Mouse (Mus musculus): ENCODE results near the gene Fam168a. TPM values are rescaled to one million over a fixed set of nuclear protein-coding genes. Genes with fewer than 3 reads are reported as not detected.
A peak's percentile ranks its signal among the peaks of the same experiment; 100 is the strongest.

The Fam168a gene
- 10 to 100 TPM; 35.2 to 39.8 TPM for total RNA-seq (2021)
- long read RNA-seq, experiment 1, partial matches to known transcripts: 1 of 14 reads
- long read RNA-seq, experiment 1, other reads (novel, unspliced or antisense): 13 of 14 reads
- long read RNA-seq, experiment 2, partial matches to known transcripts: 1 of 5 reads
- long read RNA-seq, experiment 2, other reads (novel, unspliced or antisense): 4 of 5 reads

GRCm38 (mm10) chr7:100706143-100706841 is at the start of gene Fam168a:
Gene Fam168a, plus strand, starts transcription at chr7:100706635.
- peak; percentile 95 to 98 for DNase-seq

GRCm38 (mm10) chr7:100656739-100657138 is 49.7 kb upstream of the Fam168a start:
- DNase-seq: no peak

- no peak for DNase-seq
These were observed 48.3 kb upstream of the Fam168a start for GRCm38 (mm10) chr7:100658093-100658578.

- DNase-seq: no peak
These were observed 45.2 kb upstream of the Fam168a start for GRCm38 (mm10) chr7:100661264-100661663.

- DNase-seq: no peak
These were observed 44.2 kb upstream of the Fam168a start, which contains the start of gene Plekhb1 for GRCm38 (mm10) chr7:100662231-100662630. Gene Plekhb1, minus strand, starts transcription at chr7:100662414.

GRCm38 (mm10) chr7:100663190-100663589 is 43.2 kb upstream of the Fam168a start:
- DNase-seq: peak; percentile 93 to 96

- no peak for DNase-seq
These were observed 42.6 kb upstream of the Fam168a start for GRCm38 (mm10) chr7:100663729-100664304.

- no peak for DNase-seq
These were observed 35.8 kb upstream of the Fam168a start for GRCm38 (mm10) chr7:100670646-100671045.

- no peak for DNase-seq
These were observed 33.0 kb upstream of the Fam168a start for GRCm38 (mm10) chr7:100673452-100673851.

- peak; percentile 21 to 42 for DNase-seq
These were observed 31.5 kb upstream of the Fam168a start for GRCm38 (mm10) chr7:100674941-100675340.

- DNase-seq: no peak
These were observed 28.4 kb upstream of the Fam168a start for GRCm38 (mm10) chr7:100678052-100678451.

GRCm38 (mm10) chr7:100678948-100679880 is 27.2 kb upstream of the Fam168a start:
- no peak for DNase-seq

- DNase-seq: no peak
These were observed 25.3 kb upstream of the Fam168a start for GRCm38 (mm10) chr7:100681132-100681531.

GRCm38 (mm10) chr7:100683241-100683640 is 23.2 kb upstream of the Fam168a start:
- DNase-seq: no peak

- no peak for DNase-seq
These were observed 22.4 kb upstream of the Fam168a start for GRCm38 (mm10) chr7:100684081-100684480.

GRCm38 (mm10) chr7:100684538-100684937 is 21.9 kb upstream of the Fam168a start:
- DNase-seq: peak; percentile 43 to 68

GRCm38 (mm10) chr7:100685061-100686030 is 21.1 kb upstream of the Fam168a start:
- peak; percentile 73 to 85 for DNase-seq

GRCm38 (mm10) chr7:100688471-100688870 is 18.0 kb upstream of the Fam168a start:
- DNase-seq: peak in 1 of 2 experiments; percentile 9

- DNase-seq: no peak
These were observed 13.2 kb upstream of the Fam168a start for GRCm38 (mm10) chr7:100693199-100693598.
